Mouse (Mus musculus) G1E (cell line): ENCODE results near the gene Sh3bgr. TPM values are rescaled to one million over a fixed set of nuclear protein-coding genes. Genes with fewer than 3 reads are reported as not detected.

Experiments
- ATAC-seq: 2 replicates; pipeline ENCODE4 v1.8.0; 2016; ENCODE audit warnings: mild to moderate bottlenecking; ENCODE audit not compliant: insufficient number of reproducible peaks, poor library complexity, low FRiP score, severe bottlenecking; ENCODE audit errors: extremely low read depth
- DNase-seq: peaks from one replicate; pipeline ENCODE4 v3.0.0; 2012; ENCODE audit warnings: low spot score
- H3K27me3 ChIP-seq: 2 replicates; pipeline ENCODE4 v1.6.1; 2012; ENCODE audit warnings: mild to moderate bottlenecking, low read length, inconsistent platforms; ENCODE audit not compliant: insufficient read depth
- H3K36me3 ChIP-seq: replicated peaks from 2 replicates; pipeline ENCODE3; 2012; ENCODE audit warnings: mild to moderate bottlenecking, inconsistent platforms
- H3K4me1 ChIP-seq: 2 replicates; pipeline ENCODE4 v1.6.1; 2012; ENCODE audit warnings: low read depth, low read length, inconsistent platforms, mixed read lengths; ENCODE audit not compliant: insufficient read depth
- H3K4me3 ChIP-seq: 2 replicates; pipeline ENCODE4 v1.5.1; 2012; ENCODE audit warnings: low read depth, mild to moderate bottlenecking, inconsistent platforms, low read length, moderate library complexity, mixed read lengths
- H3K9me3 ChIP-seq: replicated peaks from 2 replicates; pipeline ENCODE4 v1.6.1; 2012; ENCODE audit warnings: inconsistent platforms
- CTCF ChIP-seq: IDR thresholded peaks from 2 replicates; pipeline ENCODE4 v1.5.1; 2012; ENCODE audit warnings: low read depth, low read length, inconsistent platforms, mixed read lengths
- GATA1 ChIP-seq: IDR thresholded peaks from 2 replicates; pipeline ENCODE4 v1.6.1; 2012; ENCODE audit warnings: borderline replicate concordance, low read length, inconsistent platforms, mixed read lengths
- GATA2 ChIP-seq: IDR thresholded peaks from 2 replicates; pipeline ENCODE4 v1.6.1; 2012; ENCODE audit warnings: low read depth, low read length, inconsistent platforms, borderline replicate concordance
- POLR2AphosphoS5 ChIP-seq: IDR thresholded peaks from 2 replicates; pipeline ENCODE4 v1.6.1; 2012; ENCODE audit warnings: low read depth, low read length, inconsistent platforms; ENCODE audit not compliant: insufficient replicate concordance
- TAL1 ChIP-seq: conservative IDR thresholded peaks from 2 replicates; pipeline ENCODE4 v1.6.1; 2012; ENCODE audit warnings: low read depth, low read length, inconsistent platforms, mixed read lengths
- polyA plus RNA-seq: library from polyadenylated mRNA; stranded (reverse); fragments of >175 nt; gene quantifications from 2 replicates; pipeline ENCODE4 v1.2.3, GENCODE M21; 2012
- total RNA-seq, 2 experiments: library from RNA; stranded (forward) in 1 of 2; stranded (reverse) in 1 of 2; fragments of 200-1000 nt in 1 of 2; fragments of >200 nt in 1 of 2; fragmentation: Nextera tagmentation in 1 of 2; gene quantifications; 2 replicates each; pipeline ENCODE4 v1.2.3; 2014 to 2017

Sh3bgr gene
- total and polyA plus RNA-seq, 3 experiments, result not detected

- H3K36me3 ChIP-seq, result no peaks in the 10 kb centered on the region
- H3K4me3 ChIP-seq, result no peak overlapping the region
- TF ChIP-seq GATA2 (no peak), CTCF (no peak), TAL1 (no peak), GATA1 (no peak), POLR2AphosphoS5 (no peak)
- 0 out of 2 replicates have a peak, but pooled peaks cover 5% of the 10 kb centered on the region for H3K27me3 ChIP-seq
- ATAC-seq (no peak), DNase-seq (no peak)
- H3K9me3 ChIP-seq, result no peaks in the 10 kb centered on the region
- H3K4me1 ChIP-seq, result no peaks in the 10 kb centered on the region
Observed at GRCm38 (mm10) chr16:96201485-96202232, 1.4 kb downstream of the Sh3bgr start.

GRCm38 (mm10) chr16:96209789-96210188 is 9.5 kb downstream of the Sh3bgr start:
- no peak for DNase-seq
- no peaks in the 10 kb centered on the region for H3K9me3 ChIP-seq
- peaks cover 3% of the 10 kb centered on the region; the same call in 1 of the 2 replicates for H3K4me1 ChIP-seq
- no peaks in the 10 kb centered on the region for H3K36me3 ChIP-seq
- no peak for TF ChIP-seq GATA2
- ATAC-seq, result no peak
- 0 out of 2 replicates have a peak, but pooled peaks cover 3% of the 10 kb centered on the region for H3K27me3 ChIP-seq
- H3K4me3 ChIP-seq, result no peak overlapping the region

- H3K27me3 ChIP-seq, result no peaks in the 10 kb centered on the region
- no peak for TF ChIP-seq GATA1
- no peak for TF ChIP-seq POLR2AphosphoS5
- TF ChIP-seq CTCF, result no peak
- TF ChIP-seq GATA2, result no peak
- no peak for TF ChIP-seq TAL1
- H3K4me3 ChIP-seq, result no peak overlapping the region
- no peaks in the 10 kb centered on the region for H3K9me3 ChIP-seq
- DNase-seq (no peak), ATAC-seq (no peak)
- peaks cover 3% of the 10 kb centered on the region; the same call in 1 of the 2 replicates for H3K4me1 ChIP-seq
- no peaks in the 10 kb centered on the region for H3K36me3 ChIP-seq
Observed at GRCm38 (mm10) chr16:96210856-96211255, 10.6 kb downstream of the Sh3bgr start.

GRCm38 (mm10) chr16:96213027-96213426 is 12.8 kb downstream of the Sh3bgr start:
- Histone ChIP-seq H3K4me1 (peaks cover 3% of the 10 kb centered on the region; the same call in 1 of the 2 replicates), H3K27me3 (no peaks in the 10 kb centered on the region), H3K4me3 (no peak overlapping the region), H3K9me3 (no peaks in the 10 kb centered on the region), H3K36me3 (no peaks in the 10 kb centered on the region)
- no peak for ATAC-seq
- DNase-seq, result no peak
- TF ChIP-seq CTCF (no peak), TAL1 (no peak), POLR2AphosphoS5 (no peak), GATA2 (no peak), GATA1 (no peak)

GRCm38 (mm10) chr16:96221491-96221890 is 21.2 kb downstream of the Sh3bgr start:
- ATAC-seq (no peak), DNase-seq (no peak)
- Histone ChIP-seq H3K27me3 (peaks cover 2% of the 10 kb centered on the region; the same call in 1 of the 2 replicates), H3K9me3 (no peaks in the 10 kb centered on the region), H3K36me3 (no peaks in the 10 kb centered on the region), H3K4me1 (no peaks in the 10 kb centered on the region), H3K4me3 (no peak overlapping the region)
- TF ChIP-seq TAL1 (no peak), POLR2AphosphoS5 (no peak), CTCF (no peak), GATA1 (no peak), GATA2 (no peak)

GRCm38 (mm10) chr16:96221959-96222358 is 21.7 kb downstream of the Sh3bgr start:
- Histone ChIP-seq H3K27me3 (peaks cover 2% of the 10 kb centered on the region; the same call in 1 of the 2 replicates), H3K4me1 (no peaks in the 10 kb centered on the region), H3K9me3 (no peaks in the 10 kb centered on the region), H3K36me3 (no peaks in the 10 kb centered on the region), H3K4me3 (no peak overlapping the region)
- no peak for ATAC-seq
- DNase-seq, result no peak
- TF ChIP-seq POLR2AphosphoS5 (no peak), CTCF (no peak), GATA2 (no peak), GATA1 (no peak), TAL1 (no peak)
